Mouse (Mus musculus) heart, postnatal 0 days (tissue): ENCODE measurements at regions not wholly inside any gene's neighbourhood (a gene's known extent, or its start where the extent isn't known, plus 50 kb on each side); places are given as distances from the start of the nearest gene placed in this dataset.

Experiments
- CTCF ChIP-seq: IDR thresholded peaks from 2 replicates; pipeline ENCODE4 v1.5.1; 2016; ENCODE audit warnings: antibody characterized with exemption, control low read depth, low read depth
- EP300 ChIP-seq: IDR thresholded peaks from 2 replicates; pipeline ENCODE4 v1.6.1; 2016; ENCODE audit warnings: antibody characterized with exemption, low read depth

- TF ChIP-seq CTCF (no peak), EP300 (no peak)
Measured at GRCm38 (mm10) chr10:21777103-21777502, 104.9 kb upstream of the Sgk1 start.
